Comparison of ENCODE assay signal across 36 mouse cellular contexts in genomic region chr19:5036577-5036976, GRCm38 (mm10). TPM values are rescaled to one million over a fixed set of nuclear protein-coding genes. Genes with fewer than 3 reads are reported as not detected.
"Had no signal": no experiment of that assay in that cellular context is flagged by ENCODE, and none has a peak within 500 bp of the region (broad histone marks: within the 10 kb centered on the region; RNA-seq: fewer than 3 reads in every experiment).

No protein-coding gene starts in this region.

- H3K4me2 ChIP-seq: heart, embryonic 11.5 days; heart, embryonic 13.5 days; heart, embryonic 15.5 days; hindbrain, embryonic 13.5 days; hindbrain, embryonic 14.5 days; hindbrain, embryonic 15.5 days; intestine, embryonic 15.5 days; kidney, embryonic 15.5 days had no signal

- H3K36me3 ChIP-seq: hindbrain, embryonic 12.5 days; hindbrain, embryonic 15.5 days; intestine, embryonic 15.5 days had no signal

- ATAC-seq: hindbrain, embryonic 16.5 days; hindbrain, postnatal 0 days; inflammation-experienced regulatory T-cells, adult 6 months; intestine, embryonic 15.5 days; intestine, embryonic 16.5 days; intestine, postnatal 0 days had no signal

- H3K27ac ChIP-seq: heart, embryonic 10.5 days; heart, embryonic 13.5 days; heart, embryonic 15.5 days; hindbrain, embryonic 10.5 days; hindbrain, embryonic 12.5 days; hindbrain, embryonic 13.5 days; hindbrain, embryonic 14.5 days; hindbrain, embryonic 15.5 days; hindbrain, postnatal 0 days; intestine, embryonic 15.5 days; kidney, embryonic 15.5 days; kidney, postnatal 0 days; layer of hippocampus, adult 2 months had no signal

- H3K4me3 ChIP-seq: heart, embryonic 10.5 days; heart, embryonic 12.5 days; heart, embryonic 13.5 days; heart, embryonic 15.5 days; hindbrain, embryonic 10.5 days; hindbrain, embryonic 12.5 days; hindbrain, embryonic 13.5 days; intestine, embryonic 15.5 days; kidney, embryonic 15.5 days; layer of hippocampus, adult 2 months had no signal

- H3K27me3 ChIP-seq: heart, embryonic 12.5 days; heart, embryonic 13.5 days; heart, embryonic 15.5 days; hindbrain, embryonic 12.5 days; hindbrain, embryonic 13.5 days; hindbrain, embryonic 15.5 days; intestine, embryonic 15.5 days; kidney, embryonic 15.5 days had no signal

- H3K9me3 ChIP-seq: heart, embryonic 10.5 days; heart, embryonic 12.5 days; heart, embryonic 13.5 days; heart, embryonic 15.5 days; hindbrain, embryonic 10.5 days; hindbrain, embryonic 12.5 days; hindbrain, embryonic 13.5 days; hindbrain, embryonic 15.5 days; intestine, embryonic 15.5 days; kidney, embryonic 15.5 days had no signal

- DNase-seq: heart, postnatal 10 days; heart, postnatal 14 days; heart, postnatal 36 days; heart, postnatal 4 days; kidney, adult 11 months; kidney, adult 18-20 months; kidney, adult 2 months; kidney, adult 8-10 months; kidney, adult 9 months; kidney, postnatal 10 days; kidney, postnatal 14 days; kidney, postnatal 25 days; kidney, postnatal 36 days; kidney, postnatal 4 days; layer of hippocampus, adult 9-11 months; layer of hippocampus, postnatal 36 days had no signal

- H3K9ac ChIP-seq: heart, embryonic 15.5 days; hindbrain, embryonic 12.5 days; hindbrain, embryonic 14.5 days; hindbrain, embryonic 15.5 days; intestine, embryonic 15.5 days; kidney, embryonic 15.5 days had no signal

RNA-seq across cellular contexts. Expression of gene B4gat1, which starts 2.0 kb away (rescaled TPM):
- total RNA-seq: hematopoietic stem cell, adult 5-6 weeks had no signal

RNA-seq across cellular contexts. Expression of gene AC124502.3, which starts 2.1 kb away (rescaled TPM):
- polyA plus RNA-seq: intestine, postnatal 0 days had no signal

RNA-seq across cellular contexts. Expression of gene Rin1, which starts 13.7 kb away (rescaled TPM):
- total RNA-seq: hematopoietic stem cell, adult 5-6 weeks had no signal
